Mouse (Mus musculus) liver, postnatal 0 days (tissue): ENCODE results near the gene Cep68.

Experiments used
- CTCF ChIP-seq: sonication (generic); IDR thresholded peaks from 2 replicates; pipeline ENCODE4 v1.5.1; 2016; ENCODE audit warnings: antibody characterized with exemption, low read depth
- EP300 ChIP-seq: IDR thresholded peaks from 2 replicates; pipeline ENCODE4 v1.6.1; 2016; ENCODE audit warnings: antibody characterized with exemption, low read depth, mild to moderate bottlenecking

DNA sequence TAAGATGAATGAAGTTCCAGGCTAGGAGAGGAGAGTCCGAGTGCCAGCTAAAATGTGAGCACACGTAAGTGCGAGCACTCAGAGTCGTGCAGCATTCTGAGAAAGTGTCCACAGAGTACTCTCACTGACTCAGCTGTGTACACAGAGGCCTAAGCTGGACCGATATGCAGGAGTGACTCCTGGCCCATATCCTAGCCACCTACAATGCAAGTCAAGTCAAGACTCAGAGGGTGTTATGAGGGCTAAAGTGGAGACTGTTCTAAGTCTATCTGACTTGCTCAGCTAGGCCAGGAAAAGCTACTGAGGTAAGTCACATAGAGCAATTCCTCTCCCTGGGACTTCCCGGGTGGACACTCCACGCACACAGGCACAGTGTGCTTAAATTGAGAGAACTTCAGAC lies 12.2 kb downstream of the Cep68 start:
- no peak for TF ChIP-seq EP300
- no peak for TF ChIP-seq CTCF
